Mouse (Mus musculus) CH12.LX (cell line): ENCODE data around the gene Trove2. TPM values are rescaled to one million over a fixed set of nuclear protein-coding genes. Genes with fewer than 3 reads are reported as not detected.

Experiments used
- DNase-seq: peaks from one replicate; pipeline ENCODE4 v3.0.0-alpha.2; 2013; ENCODE audit errors: extremely low read depth
- H3K27ac ChIP-seq: 2 replicates; pipeline ENCODE4 v1.5.1; 2012; ENCODE audit warnings: low read depth, mild to moderate bottlenecking, control low read depth, moderate library complexity; ENCODE audit not compliant: insufficient read depth
- H3K27me3 ChIP-seq: replicated peaks from 2 replicates; pipeline ENCODE3; 2012; ENCODE audit warnings: inconsistent platforms
- H3K36me3 ChIP-seq, 2 experiments: replicated peaks in 1 of 2; 2 replicates each; pipeline versions ENCODE3 to v1.6.1; 2012; ENCODE audit warnings: inconsistent platforms in 1 of 2, low read length in 1 of 2, mild to moderate bottlenecking in 1 of 2, mixed read lengths in 1 of 2, moderate library complexity in 1 of 2; ENCODE audit not compliant: control insufficient read depth in 1 of 2, insufficient read depth in 1 of 2
- H3K4me1 ChIP-seq, 2 experiments: 2 replicates each; pipeline ENCODE4 v1.6.1; 2012; ENCODE audit warnings: inconsistent platforms in 1 of 2, moderate library complexity in 1 of 2; ENCODE audit not compliant: insufficient read depth in 2 of 2, control insufficient read depth in 1 of 2
- H3K4me2 ChIP-seq: 2 replicates; pipeline ENCODE4 v1.6.1; 2012; ENCODE audit warnings: low read depth, mild to moderate bottlenecking, control low read depth; ENCODE audit not compliant: poor library complexity, insufficient read depth, severe bottlenecking
- H3K4me3 ChIP-seq, 3 experiments: fragments of 150-350 bp in 1 of 3; sonication (generic) in 1 of 3; replicated peaks in 1 of 3; 2 replicates each; pipeline versions ENCODE3 to v1.5.1; 2011 to 2012; ENCODE audit warnings: low read depth in 2 of 3, low read length in 2 of 3, mild to moderate bottlenecking in 2 of 3, moderate library complexity in 2 of 3, control low read depth in 1 of 3, improper control_type of control experiment in 1 of 3, inconsistent platforms in 1 of 3, mixed read lengths in 1 of 3; ENCODE audit not compliant: poor library complexity in 1 of 3
- H3K79me2 ChIP-seq: replicated peaks from 2 replicates; pipeline ENCODE4 v1.6.1; 2012; ENCODE audit warnings: mild to moderate bottlenecking, moderate library complexity; ENCODE audit not compliant: control insufficient read depth, poor library complexity, insufficient read depth, severe bottlenecking; ENCODE audit errors: extremely low read depth
- H3K9ac ChIP-seq: 2 replicates; pipeline ENCODE4 v1.6.1; 2012; ENCODE audit warnings: low read depth, mild to moderate bottlenecking, control low read depth, moderate library complexity; ENCODE audit not compliant: insufficient read depth
- H3K9me3 ChIP-seq: replicated peaks from 2 replicates; pipeline ENCODE3; 2012; ENCODE audit warnings: low read length, inconsistent platforms, mixed read lengths
- BHLHE40 ChIP-seq: IDR thresholded peaks from 2 replicates; pipeline ENCODE4 v1.6.1; 2011; ENCODE audit warnings: mild to moderate bottlenecking, low read depth, low read length, improper control_type of control experiment
- CHD1 ChIP-seq: IDR thresholded peaks from 2 replicates; pipeline ENCODE4 v1.6.1; 2012; ENCODE audit warnings: low read depth, low read length, improper control_type of control experiment, inconsistent platforms
- CHD2 ChIP-seq: IDR thresholded peaks from 2 replicates; pipeline ENCODE4 v1.6.1; 2011; ENCODE audit warnings: low read length, improper control_type of control experiment
- E2F4 ChIP-seq: IDR thresholded peaks from 2 replicates; pipeline ENCODE4 v1.6.1; 2011; ENCODE audit warnings: low read depth, low read length, improper control_type of control experiment; ENCODE audit not compliant: insufficient replicate concordance
- ELF1 ChIP-seq: IDR thresholded peaks from 2 replicates; pipeline ENCODE4 v1.6.1; 2014; ENCODE audit warnings: low read depth, mild to moderate bottlenecking, inconsistent platforms, low read length, improper control_type of control experiment
- ETS1 ChIP-seq: conservative IDR thresholded peaks from 2 replicates; pipeline ENCODE4 v1.6.1; 2012; ENCODE audit warnings: low read depth, mild to moderate bottlenecking, inconsistent platforms, low read length, improper control_type of control experiment, moderate library complexity
- IRF4 ChIP-seq: IDR thresholded peaks from 2 replicates; pipeline ENCODE4 v1.6.1; 2014; ENCODE audit warnings: low read depth, mild to moderate bottlenecking, inconsistent platforms, low read length, improper control_type of control experiment
- JUN ChIP-seq: IDR thresholded peaks from 2 replicates; pipeline ENCODE4 v1.6.1; 2011; ENCODE audit warnings: low read depth, mild to moderate bottlenecking, low read length, improper control_type of control experiment, moderate library complexity; ENCODE audit not compliant: insufficient read depth
- JUND ChIP-seq: conservative IDR thresholded peaks from 2 replicates; pipeline ENCODE4 v1.6.1; 2011; ENCODE audit warnings: low read depth, low read length, improper control_type of control experiment
- KAT2A ChIP-seq: IDR thresholded peaks from 2 replicates; pipeline ENCODE4 v1.6.1; 2012; ENCODE audit warnings: low read length, improper control_type of control experiment, inconsistent platforms; ENCODE audit not compliant: insufficient replicate concordance
- MAX ChIP-seq: IDR thresholded peaks from 2 replicates; pipeline ENCODE4 v1.6.1; 2011; ENCODE audit warnings: low read length, improper control_type of control experiment
- MAZ ChIP-seq: IDR thresholded peaks from 2 replicates; pipeline ENCODE4 v1.6.1; 2012; ENCODE audit warnings: low read depth, mild to moderate bottlenecking, inconsistent platforms, low read length, improper control_type of control experiment, moderate library complexity
- MEF2A ChIP-seq: IDR thresholded peaks from 2 replicates; pipeline ENCODE4 v1.6.1; 2014; ENCODE audit warnings: low read depth, mild to moderate bottlenecking, inconsistent platforms, low read length, improper control_type of control experiment, borderline replicate concordance
- MXI1 ChIP-seq: IDR thresholded peaks from 2 replicates; pipeline ENCODE4 v1.6.1; 2011; ENCODE audit warnings: mild to moderate bottlenecking, low read depth, low read length, improper control_type of control experiment
- MYC ChIP-seq: IDR thresholded peaks from 2 replicates; pipeline ENCODE4 v1.6.1; 2011; ENCODE audit warnings: low read depth, mild to moderate bottlenecking, improper control_type of control experiment, low read length
- NELFE ChIP-seq: IDR thresholded peaks from 2 replicates; pipeline ENCODE4 v1.6.1; 2011; ENCODE audit warnings: low read depth, low read length, improper control_type of control experiment
- NRF1 ChIP-seq: IDR thresholded peaks from 2 replicates; pipeline ENCODE4 v1.6.1; 2014; ENCODE audit warnings: low read depth, mild to moderate bottlenecking, inconsistent platforms, low read length, improper control_type of control experiment, moderate library complexity
- PAX5 ChIP-seq: IDR thresholded peaks from 2 replicates; pipeline ENCODE4 v1.6.1; 2012; ENCODE audit warnings: low read length, inconsistent platforms, mixed read lengths
- POLR2A ChIP-seq: IDR thresholded peaks from 2 replicates; pipeline ENCODE4 v1.6.1; 2011; ENCODE audit warnings: low read depth, mild to moderate bottlenecking, improper control_type of control experiment, low read length
- POLR2AphosphoS2 ChIP-seq: IDR thresholded peaks from 2 replicates; pipeline ENCODE4 v1.6.1; 2011; ENCODE audit warnings: low read depth, low read length, improper control_type of control experiment
- RAD21 ChIP-seq: IDR thresholded peaks from 2 replicates; pipeline ENCODE4 v1.6.1; 2011; ENCODE audit warnings: low read depth, mild to moderate bottlenecking, low read length, improper control_type of control experiment, moderate library complexity
- RCOR1 ChIP-seq: conservative IDR thresholded peaks from 2 replicates; pipeline ENCODE4 v1.6.1; 2012; ENCODE audit warnings: low read depth, mild to moderate bottlenecking, inconsistent platforms, low read length, improper control_type of control experiment
- SIN3A ChIP-seq: IDR thresholded peaks from 2 replicates; pipeline ENCODE4 v1.6.1; 2012; ENCODE audit warnings: low read length, improper control_type of control experiment, inconsistent platforms
- SMC3 ChIP-seq: IDR thresholded peaks from 2 replicates; pipeline ENCODE4 v1.6.1; 2011; ENCODE audit warnings: low read depth, low read length, improper control_type of control experiment
- TBP ChIP-seq: conservative IDR thresholded peaks from 2 replicates; pipeline ENCODE4 v1.6.1; 2011; ENCODE audit warnings: low read depth, low read length, improper control_type of control experiment
- TCF12 ChIP-seq: IDR thresholded peaks from 2 replicates; pipeline ENCODE4 v1.6.1; 2014; ENCODE audit warnings: low read depth, mild to moderate bottlenecking, inconsistent platforms, low read length, improper control_type of control experiment
- UBTF ChIP-seq: IDR thresholded peaks from 2 replicates; pipeline ENCODE4 v1.6.1; 2012; ENCODE audit warnings: low read depth, mild to moderate bottlenecking, inconsistent platforms, low read length, improper control_type of control experiment, moderate library complexity
- USF1 ChIP-seq: IDR thresholded peaks from 2 replicates; pipeline ENCODE4 v1.6.1; 2014; ENCODE audit warnings: low read depth, mild to moderate bottlenecking, inconsistent platforms, low read length, improper control_type of control experiment
- USF2 ChIP-seq: conservative IDR thresholded peaks from 2 replicates; pipeline ENCODE4 v1.6.1; 2011; ENCODE audit warnings: low read depth, low read length, improper control_type of control experiment
- ZC3H11A ChIP-seq: IDR thresholded peaks from 2 replicates; pipeline ENCODE4 v1.6.1; 2012; ENCODE audit warnings: low read depth, mild to moderate bottlenecking, inconsistent platforms, low read length, improper control_type of control experiment
- ZKSCAN1 ChIP-seq: IDR thresholded peaks from 2 replicates; pipeline ENCODE4 v1.6.1; 2012; ENCODE audit warnings: low read depth, inconsistent platforms, low read length, improper control_type of control experiment, borderline replicate concordance
- ZMIZ1 ChIP-seq: IDR thresholded peaks from 2 replicates; pipeline ENCODE4 v1.6.1; 2012; ENCODE audit warnings: low read depth, mild to moderate bottlenecking, inconsistent platforms, low read length, improper control_type of control experiment
- dilution Hi-C: fragments of 300-500 bp; cut with MboI; formaldehyde crosslinking; loops from 2 replicates; pipeline ENCODE4 v1.14.3; 2020; ENCODE audit warnings: low sequenced_read_pairs; ENCODE audit not compliant: extremely low pct_unique_long_range_greater_than_20kb, extremely low pct_ligation_motif_present
- in situ Hi-C: fragments of 300-500 bp; cut with MboI; formaldehyde crosslinking; loops from 3 replicates; pipeline ENCODE4 v1.14.3; 2019; ENCODE audit warnings: low sequenced_read_pairs, low pct_ligation_motif_present, low pct_unique_long_range_greater_than_20kb, mixed read lengths
- polyA plus RNA-seq: library from polyadenylated mRNA; unstranded; fragments of >175 nt; gene quantifications from 2 replicates; pipeline ENCODE4 v1.2.1, GENCODE M21; 2012; ENCODE audit warnings: low read depth; ENCODE audit not compliant: insufficient read length
- total RNA-seq, 2 experiments: library from RNA; depleted of rRNA; stranded (reverse); fragments of 300-350 nt in 1 of 2; fragments of >200 nt in 1 of 2; gene quantifications; 2 replicates each; pipeline ENCODE4 v1.2.3; 2012 to 2014

Trove2 gene
- total and polyA plus RNA-seq, 3 experiments = 3.8 to 7.5 (median 6.6) TPM

DNA sequence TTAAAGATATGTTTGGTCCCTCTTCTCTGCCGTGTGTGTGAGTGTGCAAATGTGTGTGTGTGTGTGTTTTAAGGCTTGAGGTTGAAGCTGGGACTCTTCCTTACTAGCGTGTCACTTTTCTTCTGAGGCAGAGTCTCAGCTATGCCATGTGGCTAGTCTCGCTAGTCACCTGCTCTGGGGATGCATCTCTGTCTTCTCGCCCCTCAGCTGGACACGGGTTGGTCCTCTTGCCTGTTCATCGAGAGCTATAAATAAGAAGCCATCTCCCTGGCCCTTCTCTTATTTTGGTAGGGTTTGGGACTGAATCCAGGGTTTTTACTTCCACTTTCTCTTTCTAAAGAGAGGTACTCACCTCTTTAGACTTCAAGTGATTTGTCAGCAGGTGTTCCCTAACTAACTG lies 10.6 kb downstream of the Trove2 start:
- no peaks in the 10 kb centered on the region for H3K27me3 ChIP-seq
- in situ Hi-C loops (no loop called here), dilution Hi-C loops (no loop called here)
- TF ChIP-seq MAX (peak; percentile 67; the same call in 1 of the 2 replicates), ELF1 (no peak), MXI1 (peak; percentile 46; the same call in 1 of the 2 replicates), MYC (0 out of 2 replicates have a peak, but pooled peaks have one; percentile 62), ZKSCAN1 (no peak), KAT2A (no peak), SIN3A (0 out of 2 replicates have a peak, but pooled peaks have one; percentile 13)
- no peak for DNase-seq
- H3K9me3 ChIP-seq = no peaks in the 10 kb centered on the region
- peak overlapping the region; percentile 100 for H3K4me2 ChIP-seq
- peaks cover 6 to 17% of the 10 kb centered on the region in 2 experiments for H3K36me3 ChIP-seq
- peak overlapping the region; percentile 15 to 55 (median 22) for H3K4me3 ChIP-seq
- peaks cover 0 to 15% of the 10 kb centered on the region in 2 experiments; a peak in 3 of 4 replicates for H3K4me1 ChIP-seq
- H3K9ac ChIP-seq = peak overlapping the region; percentile 89
- no peaks in the 10 kb centered on the region; the same call in 1 of the 2 replicates for H3K79me2 ChIP-seq
- peak overlapping the region; percentile 77 for H3K27ac ChIP-seq

DNA sequence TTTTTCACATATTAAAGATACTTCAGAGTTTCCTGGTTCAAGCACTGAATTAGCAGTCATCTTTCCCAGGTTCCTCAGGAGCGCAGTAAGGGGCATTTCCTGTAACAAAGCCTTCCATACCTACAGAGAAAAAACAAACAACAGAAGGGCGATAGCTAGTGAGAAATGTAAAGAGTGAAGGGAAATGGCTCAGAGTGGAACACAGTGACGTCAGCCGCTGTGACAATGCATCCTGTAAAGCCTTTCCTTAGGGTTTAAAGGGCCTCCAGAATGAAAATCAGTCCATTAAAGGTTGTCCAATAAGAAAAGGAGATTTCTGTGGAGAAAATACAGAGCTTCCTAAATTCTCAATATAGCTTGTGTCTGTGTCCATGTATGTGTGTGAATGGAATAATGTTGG lies 11.1 kb downstream of the Trove2 start:
- H3K79me2 ChIP-seq = no peaks in the 10 kb centered on the region; the same call in 1 of the 2 replicates
- H3K4me2 ChIP-seq = peak overlapping the region; percentile 100
- no peak for TF ChIP-seq USF1
- no peak for TF ChIP-seq CHD2
- no peak for TF ChIP-seq POLR2AphosphoS2
- TF ChIP-seq JUND = peak; percentile 52; the same call in 1 of the 2 replicates
- TF ChIP-seq TCF12 = no peak
- no peak for TF ChIP-seq CHD1
- TF ChIP-seq TBP = no peak
- TF ChIP-seq MXI1 = no peak
- 0 out of 2 replicates have a peak, but pooled peaks have one; percentile 1 for TF ChIP-seq SIN3A
- peak; percentile 56 for TF ChIP-seq JUN
- TF ChIP-seq ZC3H11A = no peak
- TF ChIP-seq NELFE = no peak
- TF ChIP-seq USF2 = no peak
- TF ChIP-seq RAD21 = no peak
- no peak for TF ChIP-seq BHLHE40
- 0 out of 2 replicates have a peak, but pooled peaks have one; percentile 8 for TF ChIP-seq ETS1
- no peak for TF ChIP-seq E2F4
- TF ChIP-seq MEF2A = no peak
- TF ChIP-seq IRF4 = no peak
- TF ChIP-seq SMC3 = no peak
- TF ChIP-seq ELF1 = no peak
- no peak for TF ChIP-seq UBTF
- TF ChIP-seq ZMIZ1 = no peak
- no peak for TF ChIP-seq MAZ
- no peak for TF ChIP-seq RCOR1
- no peak for TF ChIP-seq MAX
- TF ChIP-seq POLR2A = no peak; the same call in 1 of the 2 replicates
- no peak for TF ChIP-seq PAX5
- no peak for TF ChIP-seq KAT2A
- TF ChIP-seq NRF1 = no peak
- H3K27me3 ChIP-seq = no peaks in the 10 kb centered on the region
- dilution Hi-C loops = no loop called here
- peak overlapping the region; percentile 27 to 44 (median 32) for H3K4me3 ChIP-seq
- peak overlapping the region; percentile 89 for H3K9ac ChIP-seq
- DNase-seq = peak; percentile 24
- H3K4me1 ChIP-seq = peaks cover 0 to 15% of the 10 kb centered on the region in 2 experiments; a peak in 3 of 4 replicates
- H3K27ac ChIP-seq = peak overlapping the region; percentile 77; the same call in 1 of the 2 replicates
- H3K36me3 ChIP-seq = peaks cover 11 to 22% of the 10 kb centered on the region in 2 experiments
- no peaks in the 10 kb centered on the region for H3K9me3 ChIP-seq
- in situ Hi-C loops = no loop called here
